Mouse (Mus musculus): ENCODE measurements around the gene Gm7682.
"Not testable (repeated sequence)": the region's sequence is repeated elsewhere in the genome, so short reads cannot be mapped to it uniquely, and the experiment has no call there.

DNA sequence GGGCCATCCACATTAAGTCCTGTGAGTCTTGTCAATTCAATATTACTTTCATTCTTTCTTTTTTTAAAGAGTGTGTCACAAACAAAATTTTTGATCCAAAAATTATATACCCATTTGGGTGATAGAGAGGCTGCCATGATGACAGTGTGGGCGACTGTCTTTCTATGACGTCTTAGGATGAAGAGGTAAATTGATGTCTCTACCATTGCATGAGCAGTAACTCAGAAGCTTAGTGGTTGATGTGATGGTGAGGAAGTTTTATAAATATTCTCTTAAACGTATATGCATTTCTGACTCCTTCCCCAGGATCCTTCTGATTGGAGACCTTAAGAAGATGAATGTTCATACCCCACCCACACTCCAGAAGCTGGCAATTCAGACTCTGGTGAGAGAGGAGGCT is at the start of gene Gm7682:
- TF ChIP-seq CTCF (conservative IDR thresholded peaks at IDR 0.05; ENCODE audit: low read length); POU5F1 (IDR thresholded peaks at IDR 0.05; ENCODE audit: borderline replicate concordance, low read length): not testable (repeated sequence)

Measured in E14TG2a.4 (cell line).